Mouse (Mus musculus) cerebellum, adult 2 months (tissue): ENCODE data around the gene Rpa1.
"Not testable (repeated sequence)": the region's sequence is repeated elsewhere in the genome, so short reads cannot be mapped to it uniquely, and the experiment has no call there.

Experiments used
- CTCF ChIP-seq: fragments of 200-500 bp; IDR thresholded peaks from 2 replicates; pipeline ENCODE4 v1.5.1; 2011; ENCODE audit warnings: low read depth, mild to moderate bottlenecking, control low read depth, low read length, moderate library complexity, borderline replicate concordance; ENCODE audit not compliant: insufficient read depth
- POLR2A ChIP-seq: fragments of 200-500 bp; IDR thresholded peaks from 2 replicates; pipeline ENCODE4 v1.6.1; 2011; ENCODE audit warnings: low read length, control low read depth, borderline replicate concordance; ENCODE audit not compliant: insufficient read depth

- not testable (repeated sequence) for TF ChIP-seq CTCF, POLR2A
Observed at GRCm38 (mm10) chr11:75283784-75284183, 64.3 kb downstream of the Rpa1 start.
